Mouse (Mus musculus): Measurements from ENCODE around the gene Atcay. TPM values are rescaled to one million over a fixed set of nuclear protein-coding genes. Genes with fewer than 3 reads are reported as not detected.

Atcay gene
- total RNA-seq, 2 experiments from 2014 or later, result 0.24 to 0.30 TPM

- intact Hi-C loops (cut with DNase I), result no loop called here
- no peak for DNase-seq
These were observed 65.5 kb downstream of the Atcay start for GRCm38 (mm10) chr10:81165118-81165517.

GRCm38 (mm10) chr10:81162318-81162652 is 68.3 kb downstream of the Atcay start:
- intact Hi-C loops (cut with DNase I), result no loop called here

GRCm38 (mm10) chr10:81161602-81162317 is 68.9 kb downstream of the Atcay start:
- DNase-seq, result peak in 1 of 2 experiments; percentile 34
- intact Hi-C loops (cut with DNase I), result no loop called here

More at GRCm38 (mm10) chr10:81162318-81162652, 68.3 kb downstream of the Atcay start:
- no peak for DNase-seq

- DNase-seq, result peak in 1 of 2 experiments; percentile 21
- intact Hi-C loops (cut with DNase I), result no loop called here
These were observed 75.9 kb downstream of the Atcay start for GRCm38 (mm10) chr10:81154736-81155135.

Small RNAs within 50 kb of the gene (microRNA-seq; reads per million reads assigned to microRNA genes)
- 12.3 to 24.7 reads per million in 2 experiments for gene Mir3057

Other genes starting within 250 kb of the Atcay start
- 1 to 10 TPM in 1 of 2 experiments, under 1 TPM in 1; 0.67 to 1.1 TPM for gene Gng7, start 215.9 kb downstream of the Atcay start, total RNA-seq (2021)
- gene Diras1, start 205.2 kb downstream of the Atcay start, total RNA-seq (2021), result not detected
- gene Slc39a3, start 193.4 kb downstream of the Atcay start, total RNA-seq (2021), result 10 to 100 TPM; 11.5 to 13.0 TPM
- 100 to 1,000 TPM; 103 to 106 TPM for gene Sgta, start 170.7 kb downstream of the Atcay start, total RNA-seq (2021)
- gene Thop1, start 160.8 kb downstream of the Atcay start, total RNA-seq (2021), result 10 to 100 TPM; 11.5 to 14.9 TPM
- 1 to 10 TPM; 1.2 to 2.4 TPM for gene Creb3l3, start 132.0 kb downstream of the Atcay start, total RNA-seq (2021)
- gene Map2k2, start 124.9 kb downstream of the Atcay start, total RNA-seq (2021), result 100 to 1,000 TPM; 129 to 131 TPM
- gene Zbtb7a, start 95.6 kb downstream of the Atcay start, total RNA-seq (2021), result 10 to 100 TPM; 43.7 to 48.0 TPM
- 10 to 100 TPM; 14.7 to 17.8 TPM for gene Pias4, start 62.9 kb downstream of the Atcay start, total RNA-seq (2021)
- 1,000 to 10,000 TPM; 1,333 to 1,385 TPM for gene Eef2, start 54.2 kb downstream of the Atcay start, total RNA-seq (2021)
- gene Dapk3, start 47.8 kb downstream of the Atcay start, total RNA-seq (2021), result 10 to 100 TPM; 33.3 to 39.1 TPM
- gene 4930442H23Rik, start 47.0 kb downstream of the Atcay start, total RNA-seq (2021), result not detected
- 10 to 100 TPM; 11.6 to 16.5 TPM for gene Nmrk2, start 28.8 kb downstream of the Atcay start, total RNA-seq (2021)
- 1 to 10 TPM; 3.8 TPM for gene Zfr2, start 2.3 kb upstream of the Atcay start, total RNA-seq (2021)
- gene Matk, start 22.1 kb upstream of the Atcay start, total RNA-seq (2021), result under 1 TPM; 0.27 to 0.38 TPM
- gene Mrpl54, start 36.1 kb upstream of the Atcay start, total RNA-seq (2021), result 100 to 1,000 TPM in 1 of 2 experiments, 10 to 100 TPM in 1; 93.4 to 108 TPM
- 10 to 100 TPM; 66.5 to 68.3 TPM for gene Apba3, start 36.1 kb upstream of the Atcay start, total RNA-seq (2021)
- gene Tjp3, start 60.7 kb upstream of the Atcay start, total RNA-seq (2021), result under 1 TPM; 0.14 to 0.37 TPM
- 10 to 100 TPM; 43.2 to 46.4 TPM for gene Pip5k1c, start 62.1 kb upstream of the Atcay start, total RNA-seq (2021)
- gene Cactin, start 90.3 kb upstream of the Atcay start, total RNA-seq (2021), result 10 to 100 TPM; 21.0 to 23.6 TPM
- 1 to 10 TPM; 7.7 to 8.5 TPM for gene Tbxa2r, start 97.9 kb upstream of the Atcay start, total RNA-seq (2021)
- 1 to 10 TPM; 4.8 to 6.1 TPM for gene Gipc3, start 112.4 kb upstream of the Atcay start, total RNA-seq (2021)
- 100 to 1,000 TPM in 1 of 2 experiments, 10 to 100 TPM in 1; 88.1 to 105 TPM for gene Hmg20b, start 119.6 kb upstream of the Atcay start, total RNA-seq (2021)
- 10 to 100 TPM; 11.6 to 14.4 TPM for gene Mfsd12, start 126.7 kb upstream of the Atcay start, total RNA-seq (2021)
- 1 to 10 TPM in 1 of 2 experiments, under 1 TPM in 1; 0.42 to 1.1 TPM for gene 4930404N11Rik, start 135.0 kb upstream of the Atcay start, total RNA-seq (2021)
- 10 to 100 TPM; 39.7 to 41.2 TPM for gene Fzr1, start 147.7 kb upstream of the Atcay start, total RNA-seq (2021)
- gene Dohh, start 153.6 kb upstream of the Atcay start, total RNA-seq (2021), result 10 to 100 TPM; 53.2 to 57.5 TPM
- under 1 TPM; 0.74 to 0.87 TPM for gene Gm48551, start 153.6 kb upstream of the Atcay start, total RNA-seq (2021)
- gene Gm48552, start 158.2 kb upstream of the Atcay start, total RNA-seq (2021), result under 1 TPM; 0.77 to 0.98 TPM
- gene Smim24, start 162.2 kb upstream of the Atcay start, total RNA-seq (2021), result 1 to 10 TPM; 1.3 to 2.2 TPM
- 100 to 1,000 TPM; 139 to 163 TPM for gene Nfic, start 224.8 kb upstream of the Atcay start, total RNA-seq (2021)

All from heart, postnatal 10 days (tissue).